Mouse (Mus musculus) gonadal fat pad, adult 2 months (tissue): ENCODE results near the gene 9130023H24Rik. TPM values are rescaled to one million over a fixed set of nuclear protein-coding genes. Genes with fewer than 3 reads are reported as not detected.

Source experiments
- DNase-seq: peaks from one replicate; pipeline ENCODE4 v3.0.0-alpha.2; 2012; ENCODE audit warnings: low read depth
- polyA plus RNA-seq: library from polyadenylated mRNA; depleted of rRNA; stranded (reverse); fragments of >200 nt; gene quantifications from 2 replicates; pipeline ENCODE4 v1.2.3, GENCODE M21; 2012

The 9130023H24Rik gene
- polyA plus RNA-seq, 1 experiment: 4.2 TPM

DNA sequence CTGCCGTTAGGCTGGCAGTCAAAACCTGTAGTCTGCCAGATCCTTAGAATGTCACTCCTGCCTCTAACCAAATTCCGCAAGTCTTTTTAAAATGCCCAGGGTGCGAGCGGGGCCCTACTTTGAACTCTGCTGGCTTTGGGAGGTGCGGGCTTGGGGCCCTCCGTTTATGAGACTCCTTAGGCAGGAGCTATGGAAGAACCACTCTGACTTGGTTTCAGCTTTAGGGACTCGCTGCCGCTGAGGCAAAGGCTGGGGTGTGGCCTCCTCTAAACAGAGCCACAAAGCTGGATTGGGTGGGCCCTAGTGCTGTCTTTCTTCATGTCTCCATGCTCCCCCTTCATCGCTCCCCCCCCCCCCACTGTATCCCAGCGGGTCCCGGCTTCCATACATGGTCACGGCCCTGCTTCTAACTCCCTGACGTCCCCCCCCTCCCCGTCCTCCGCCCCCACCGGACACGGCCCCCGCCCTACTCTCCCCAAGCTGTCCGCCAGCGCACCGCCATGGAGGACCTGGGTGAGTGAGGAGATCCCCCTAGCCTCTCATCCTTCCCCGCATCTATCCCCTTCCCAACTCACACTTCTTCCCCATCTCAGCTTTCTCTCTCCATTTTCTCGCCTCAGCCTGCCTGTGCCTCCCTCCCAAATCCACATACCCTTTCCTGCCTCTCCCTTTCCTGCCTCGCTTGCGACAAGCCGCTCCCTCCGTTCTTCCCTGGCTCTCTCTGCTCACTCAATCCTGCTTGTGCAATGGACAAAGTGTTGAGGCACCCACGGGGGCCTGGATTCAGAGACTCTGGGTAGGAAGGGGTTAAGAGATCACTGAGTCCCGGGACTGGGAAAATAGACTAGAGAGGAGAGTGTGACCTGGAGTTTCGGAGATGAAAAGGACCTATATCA is 8.9 kb upstream of the 9130023H24Rik start, which contains the start of gene Tgfb1i1:
Gene Tgfb1i1, plus strand, starts transcription at position 317 of the 896 bp plus-strand sequence.
- no peak for DNase-seq

DNA sequence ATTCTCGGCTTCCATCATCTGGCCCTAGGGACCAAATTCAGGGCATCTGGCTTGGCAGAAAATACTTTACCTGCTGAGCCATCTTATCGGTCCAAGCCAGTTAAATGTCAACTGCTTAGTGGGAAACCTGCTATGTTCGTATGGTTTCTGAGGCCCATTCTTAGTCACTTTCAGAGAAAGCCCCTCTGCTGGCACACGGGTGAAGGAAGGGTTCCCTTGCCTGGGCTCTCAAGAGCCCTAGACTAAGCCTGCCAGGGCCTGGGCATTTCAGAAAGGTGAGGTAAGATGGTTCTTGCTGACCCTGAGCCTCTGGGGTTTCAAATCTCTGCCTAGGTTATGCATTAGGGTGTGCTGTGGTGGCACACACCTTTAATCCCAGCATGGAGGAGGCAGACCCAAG is 7.7 kb upstream of the 9130023H24Rik start:
- DNase-seq: no peak

DNA sequence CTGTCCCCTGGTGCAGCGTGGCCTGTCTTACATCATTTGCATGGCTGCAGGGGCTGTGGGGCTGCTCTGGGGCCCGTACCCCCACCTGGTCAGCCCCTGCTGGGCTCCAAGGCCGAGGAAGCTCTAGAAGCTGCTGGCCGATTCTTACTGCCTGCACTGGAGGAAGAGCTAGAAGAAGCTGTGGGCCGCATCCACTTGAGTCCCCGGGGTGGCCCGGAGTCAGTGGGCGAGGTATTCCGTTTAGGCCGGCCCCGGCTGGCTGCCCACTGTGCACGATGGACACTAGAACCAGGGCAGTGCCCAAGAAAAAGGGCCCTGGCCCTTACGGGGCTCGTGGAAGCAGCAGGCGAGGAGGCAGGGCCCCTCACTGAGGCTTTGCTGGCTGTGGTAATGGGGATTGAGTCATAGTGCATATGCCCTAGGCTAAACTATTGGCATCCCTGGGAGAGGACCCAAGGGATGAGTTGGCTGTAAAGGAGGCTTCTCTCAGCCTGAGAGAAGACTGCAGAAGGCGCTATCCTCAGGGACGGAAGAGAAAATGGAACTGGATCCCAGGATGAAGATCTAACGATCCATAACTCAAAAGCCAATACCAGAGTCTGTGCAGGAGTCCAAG is 6.7 kb upstream of the 9130023H24Rik start:
- DNase-seq: no peak

DNA sequence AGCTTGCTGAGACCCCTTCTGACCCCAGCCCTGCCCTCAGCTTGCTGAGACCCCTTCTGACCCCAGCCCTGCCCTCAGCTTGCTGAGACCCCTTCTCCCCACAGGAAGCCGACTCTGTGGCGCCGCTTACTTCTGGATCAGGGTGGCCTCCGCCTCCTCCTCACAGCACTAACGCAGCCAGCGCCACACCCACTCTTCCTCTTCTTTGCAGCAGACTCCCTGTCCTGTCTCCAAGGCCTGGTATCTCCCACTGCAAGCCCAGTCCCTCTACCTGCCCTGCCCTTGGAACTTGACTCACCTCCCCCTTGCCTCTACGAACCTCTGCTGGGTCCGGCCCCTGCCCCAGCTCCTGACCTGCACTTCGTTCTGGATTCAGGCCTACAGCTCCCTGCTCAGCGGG is 6.1 kb upstream of the 9130023H24Rik start:
- no peak for DNase-seq

DNA sequence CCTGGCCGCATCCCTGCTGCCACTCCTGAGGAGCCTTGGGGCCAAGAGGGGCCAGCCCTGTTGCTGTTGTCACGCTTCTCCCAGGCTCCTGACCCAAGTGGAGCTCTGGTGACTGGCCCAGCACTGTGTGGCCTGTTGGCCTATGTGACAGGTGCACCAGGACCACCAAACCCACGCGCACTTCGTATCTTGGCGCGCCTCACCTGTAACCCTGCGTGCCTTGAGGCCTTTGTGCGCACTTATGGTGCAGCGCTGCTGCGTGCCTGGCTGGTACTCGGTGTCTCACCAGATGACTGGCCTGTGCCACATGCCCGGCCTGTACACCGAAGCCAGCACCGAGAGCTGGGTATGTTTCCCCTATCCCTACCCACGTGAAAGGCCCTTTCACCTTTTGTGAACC is 4.5 kb upstream of the 9130023H24Rik start:
- no peak for DNase-seq

DNA sequence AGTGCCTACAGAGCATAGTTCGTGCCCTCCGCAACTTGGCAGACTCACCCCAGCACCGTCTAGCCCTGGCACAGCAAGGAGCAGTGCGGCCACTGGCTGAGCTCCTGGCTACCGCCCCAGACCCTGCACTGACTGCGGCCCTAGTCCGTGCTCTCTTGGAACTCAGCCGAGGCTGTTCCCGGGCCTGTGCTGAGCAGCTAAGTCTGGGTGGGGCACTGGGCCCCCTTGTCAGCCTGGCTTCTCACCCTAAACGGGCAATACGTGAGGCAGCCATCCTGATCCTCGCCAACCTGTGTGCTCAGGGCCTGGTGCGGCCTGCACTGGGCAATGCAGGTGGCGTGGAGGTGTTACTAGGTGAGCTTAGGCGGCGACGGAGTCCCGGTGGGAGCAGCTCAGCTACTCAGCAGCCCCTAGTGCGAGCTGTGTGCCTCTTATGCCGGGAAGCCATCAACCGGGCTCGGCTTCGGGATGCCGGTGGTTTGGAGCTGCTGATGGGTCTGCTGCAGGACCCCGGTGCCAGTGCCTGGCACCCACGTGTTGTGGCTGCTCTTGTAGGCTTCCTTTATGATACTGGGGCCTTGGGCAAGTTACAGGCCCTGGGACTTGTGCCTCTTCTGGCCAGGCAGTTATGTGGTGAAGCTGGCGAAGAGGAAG is 2.4 kb upstream of the 9130023H24Rik start:
- no peak for DNase-seq

DNA sequence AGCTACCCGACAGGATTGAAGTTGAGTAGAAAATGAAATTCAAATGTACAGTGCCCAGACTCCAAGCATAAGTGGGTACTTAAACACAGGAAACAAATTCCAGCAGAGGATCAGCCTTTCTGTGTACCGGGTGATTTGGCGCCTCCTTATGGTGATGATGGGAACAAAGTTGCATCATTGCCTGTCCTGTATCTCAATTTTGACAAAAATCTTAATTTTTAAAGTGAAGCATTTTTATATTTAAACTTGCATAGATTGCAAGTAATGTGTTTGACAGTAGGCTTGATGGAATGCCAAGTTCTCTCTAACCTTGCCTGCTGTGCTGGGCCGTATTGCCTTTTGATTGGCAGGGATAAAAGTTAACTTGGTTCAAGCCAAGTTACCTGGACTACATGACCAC is 1.2 kb upstream of the 9130023H24Rik start:
- DNase-seq: no peak

DNA sequence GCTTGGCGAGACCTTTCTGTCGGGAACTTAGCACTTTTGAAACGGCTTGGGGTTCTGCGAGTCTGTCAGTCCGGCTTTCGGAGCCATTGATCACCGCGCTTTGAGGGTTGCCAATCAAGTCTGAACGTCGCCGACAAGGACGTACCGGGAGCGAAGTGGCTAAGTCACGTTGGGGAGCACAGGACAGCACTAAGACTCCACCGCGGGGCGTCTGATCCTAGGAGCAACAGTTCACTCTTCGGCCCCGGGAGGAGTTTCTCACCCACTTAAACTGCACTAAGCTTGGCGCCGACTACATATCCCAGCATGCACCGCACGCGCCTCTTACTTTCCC is 271 bp downstream of the 9130023H24Rik start:
- no peak for DNase-seq

DNA sequence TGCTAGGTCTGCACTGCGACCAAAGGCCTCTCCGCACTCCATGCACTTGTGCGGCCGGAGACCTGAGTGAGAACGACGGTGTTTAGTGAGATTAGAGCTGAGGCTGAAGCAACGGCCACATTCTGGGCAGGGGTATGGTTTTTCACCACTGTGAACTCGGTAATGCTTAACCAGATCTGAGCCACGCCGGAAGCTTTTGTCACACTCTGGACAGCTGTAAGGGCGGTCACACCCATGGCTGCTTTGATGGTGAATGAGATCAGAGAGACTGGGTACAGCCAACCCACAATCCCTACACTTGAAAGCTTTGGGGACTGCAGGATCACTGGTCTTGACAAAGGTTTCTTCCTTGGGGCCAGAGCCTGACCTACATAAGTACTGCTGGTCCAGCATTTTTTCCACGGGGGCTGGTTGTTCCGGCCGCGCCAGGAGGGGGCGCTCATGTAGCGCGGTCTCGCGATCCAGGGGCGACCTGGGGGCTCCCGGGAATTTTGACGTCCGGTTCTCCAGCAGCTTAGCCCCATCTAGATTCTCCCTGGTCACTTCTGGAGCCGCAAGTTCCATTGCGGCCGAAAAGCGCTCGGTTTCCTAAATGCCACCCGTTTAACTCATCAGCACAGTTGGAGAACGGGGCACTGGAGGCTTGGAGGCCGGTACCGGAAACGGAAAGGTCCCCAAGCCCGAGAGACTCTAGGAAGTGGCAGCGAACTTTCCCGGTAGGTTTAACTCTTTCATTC is 807 bp downstream of the 9130023H24Rik start, which contains the start of gene Armc5:
Gene Armc5, plus strand, starts transcription at position 487 of the 737 bp plus-strand sequence.
- DNase-seq: no peak

DNA sequence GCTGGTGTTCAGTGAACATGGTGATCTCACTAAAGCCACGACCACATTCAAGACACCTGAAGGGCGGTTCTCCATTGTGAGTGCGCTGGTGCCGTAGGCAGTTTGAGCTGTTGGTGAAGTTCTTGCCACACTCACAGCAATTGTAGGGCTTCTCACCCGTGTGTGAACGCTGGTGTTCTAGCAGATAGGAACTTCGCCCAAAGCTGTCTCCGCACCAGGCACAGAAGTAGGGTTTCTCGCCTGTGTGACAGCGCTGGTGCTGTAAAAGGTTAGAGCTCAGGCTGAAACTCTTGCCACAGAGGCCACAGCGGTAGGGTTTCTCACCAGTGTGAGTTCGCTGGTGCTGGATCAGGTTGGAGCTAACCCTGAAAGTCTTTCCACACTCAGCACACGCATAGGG is 1.4 kb downstream of the 9130023H24Rik start:
- DNase-seq: no peak

DNA sequence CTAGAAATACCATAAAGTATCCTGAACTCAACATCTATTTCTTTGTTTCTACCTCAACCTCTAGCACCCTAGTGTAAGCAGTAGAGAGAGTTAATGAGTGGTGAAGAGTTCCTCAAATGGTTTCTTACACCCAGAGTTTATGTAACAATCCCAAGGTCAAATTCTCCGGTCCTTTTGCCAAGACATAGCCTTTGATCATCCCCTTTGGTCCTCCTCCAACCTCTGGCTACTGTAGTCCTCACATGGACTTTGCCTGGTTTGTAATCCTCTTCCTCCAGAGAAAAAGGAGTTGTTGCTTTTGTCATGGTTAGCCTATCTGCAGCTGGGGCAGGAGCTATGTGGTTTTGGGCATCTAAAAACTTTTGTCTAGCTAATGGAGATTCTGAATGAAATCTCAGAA is 2.4 kb downstream of the 9130023H24Rik start:
- DNase-seq: no peak

DNA sequence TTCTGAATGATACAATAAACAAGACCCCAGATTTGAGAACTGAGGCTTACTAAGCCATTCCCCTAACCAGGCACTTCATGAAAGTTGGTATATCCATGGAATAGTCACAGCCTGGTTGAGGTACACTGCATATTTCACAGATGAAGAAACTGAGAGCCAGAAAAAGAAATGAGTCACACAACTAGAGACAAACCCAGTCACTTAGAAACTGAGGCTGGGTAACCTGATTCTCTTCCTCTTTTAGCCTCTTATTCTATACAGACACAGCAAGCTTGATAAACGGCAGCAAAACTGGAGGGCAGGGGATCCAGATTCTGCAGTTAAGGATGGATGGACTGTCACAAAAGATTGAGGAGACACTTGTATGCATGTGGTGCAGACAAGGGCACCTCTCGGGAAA is 3.0 kb downstream of the 9130023H24Rik start:
- no peak for DNase-seq

DNA sequence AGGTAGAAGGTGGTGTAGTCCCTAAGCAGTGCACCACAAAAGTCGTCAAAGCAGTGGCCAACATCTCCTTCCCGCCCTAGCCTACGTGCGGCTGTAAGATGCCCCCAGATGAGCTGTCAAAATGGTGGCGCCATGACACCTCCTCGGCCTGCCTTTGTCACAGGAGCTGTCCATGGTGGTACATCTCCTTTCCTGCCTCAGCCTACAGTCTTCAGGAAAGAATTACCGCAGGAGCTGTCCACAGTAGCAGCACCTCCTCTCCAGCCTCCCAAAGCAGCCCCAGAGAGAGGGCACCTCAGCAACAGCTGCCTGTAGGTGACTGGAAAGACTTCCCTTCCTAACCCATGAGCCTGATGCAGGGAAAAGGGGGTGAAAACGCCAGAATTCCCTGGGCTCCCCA is 6.1 kb downstream of the 9130023H24Rik start:
- DNase-seq: no peak

DNA sequence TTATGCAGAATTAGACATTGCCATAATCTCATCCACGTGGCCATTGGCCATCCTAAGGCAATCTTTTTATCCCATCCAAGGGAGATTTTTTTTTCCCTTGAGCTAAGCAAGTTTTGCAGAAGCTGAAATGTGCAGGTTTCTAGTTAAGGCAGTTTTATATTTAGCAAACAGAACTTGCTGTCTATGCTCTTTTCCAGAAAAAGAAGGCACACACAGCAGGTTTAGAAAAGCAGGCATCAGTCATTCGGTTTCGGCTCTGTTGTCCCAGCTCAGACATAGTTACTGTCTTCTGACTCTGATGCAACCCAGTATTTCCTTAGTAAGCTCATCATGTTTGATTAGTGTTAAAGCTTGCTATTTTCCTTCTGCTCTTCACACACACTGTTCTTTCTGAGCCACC is 16.9 kb downstream of the 9130023H24Rik start:
- DNase-seq: no peak

DNA sequence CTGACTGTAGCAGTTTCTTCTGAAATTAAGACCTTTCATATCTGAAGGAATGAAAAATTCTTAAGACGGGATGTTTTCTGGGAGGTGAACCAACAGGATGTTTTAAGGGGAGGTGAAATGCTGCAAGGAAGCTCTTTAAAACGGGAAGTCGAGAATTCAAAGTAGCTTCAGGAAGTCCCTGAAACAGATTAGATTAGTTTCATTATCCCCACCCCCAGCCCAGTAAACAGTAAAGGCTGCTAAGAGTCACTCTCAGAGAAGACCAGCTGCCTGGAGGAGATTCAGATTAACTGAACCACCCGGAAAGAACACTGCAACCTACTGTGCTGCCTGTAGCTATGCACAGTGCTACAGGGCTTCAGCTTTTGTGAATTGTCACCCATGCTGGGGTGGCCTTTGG is 17.9 kb downstream of the 9130023H24Rik start:
- no peak for DNase-seq

DNA sequence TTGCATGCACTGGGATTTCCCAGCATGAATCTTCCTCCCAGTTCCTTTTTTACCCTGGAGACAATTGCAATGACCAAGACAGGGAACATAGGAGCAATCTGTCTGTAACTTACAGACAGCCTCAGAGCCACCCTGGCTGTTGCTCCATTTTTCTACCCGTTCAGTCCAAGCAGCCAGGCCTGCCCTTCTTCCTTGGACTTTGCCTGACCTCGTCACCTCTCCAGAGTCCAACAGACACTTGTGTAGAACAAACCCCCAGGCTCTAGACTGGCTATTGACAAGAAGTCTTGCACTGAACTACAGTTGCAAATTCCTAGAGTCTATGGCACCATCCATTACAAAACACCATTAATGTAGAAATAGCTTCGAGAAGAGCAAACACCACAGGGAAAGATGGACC is 28.0 kb downstream of the 9130023H24Rik start:
- peak; percentile 44 for DNase-seq

DNA sequence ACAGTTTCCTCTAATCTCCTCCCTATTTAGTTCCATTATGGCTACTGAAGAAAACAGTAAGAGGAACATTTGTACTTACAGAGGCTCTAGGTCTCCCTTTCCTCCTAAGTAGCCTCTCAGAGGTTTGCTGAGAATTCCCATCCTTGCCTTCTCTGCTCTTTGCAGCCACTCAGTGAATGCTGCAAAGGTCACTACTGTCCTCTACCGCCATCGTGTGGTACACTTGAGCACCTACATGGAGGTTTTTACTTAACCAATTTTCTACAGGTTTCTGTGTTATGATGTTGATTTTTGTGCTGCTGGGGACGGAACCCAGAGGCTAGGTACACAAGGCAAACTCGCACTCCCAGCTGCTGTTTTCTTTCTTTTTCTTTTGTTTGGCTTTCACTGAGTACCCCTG is 29.6 kb downstream of the 9130023H24Rik start:
- DNase-seq: no peak

DNA sequence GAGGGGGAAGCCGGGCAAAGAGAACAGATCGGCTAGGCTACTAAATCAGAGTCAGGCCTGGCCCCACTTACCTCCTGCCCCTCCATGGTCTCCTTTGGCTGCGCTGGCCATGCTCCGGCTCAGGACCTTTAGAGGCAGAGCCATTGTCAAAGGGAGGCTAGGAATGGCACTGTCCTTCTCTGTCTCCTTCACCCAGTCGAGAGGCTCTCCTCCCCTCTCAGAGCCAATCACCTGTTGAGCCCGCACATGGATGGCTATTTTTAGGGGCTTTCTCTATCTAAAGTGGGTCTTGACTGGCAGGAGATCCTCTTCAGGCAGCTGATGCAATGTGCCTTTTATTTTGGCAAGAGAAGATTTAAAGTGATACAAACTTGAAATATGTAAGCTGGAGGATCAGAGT is 31.7 kb downstream of the 9130023H24Rik start, which contains the start of gene Cox6a2:
Gene Cox6a2, minus strand, starts transcription at position 236 of the 400 bp plus-strand sequence.
- no peak for DNase-seq

DNA sequence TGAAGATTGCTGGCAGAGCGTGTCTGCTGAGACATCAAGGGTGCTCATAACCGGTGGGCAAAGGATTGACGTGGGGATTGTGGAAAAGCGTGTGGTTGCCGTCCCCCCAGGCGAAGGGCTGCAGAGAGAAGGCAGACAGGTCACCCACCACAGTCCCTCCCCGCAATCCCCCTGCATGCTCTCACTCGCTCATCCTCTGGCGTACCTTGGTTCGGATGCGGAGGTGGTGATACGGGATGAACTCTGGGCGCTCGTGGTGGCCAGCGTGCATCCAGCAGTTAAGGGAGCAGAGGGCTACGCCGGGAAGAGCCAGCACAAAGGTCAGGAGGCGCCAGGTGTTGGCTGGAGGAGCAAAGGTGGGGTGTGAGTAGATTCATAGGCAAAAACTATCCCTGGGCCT is 32.1 kb downstream of the 9130023H24Rik start:
- DNase-seq: no peak

DNA sequence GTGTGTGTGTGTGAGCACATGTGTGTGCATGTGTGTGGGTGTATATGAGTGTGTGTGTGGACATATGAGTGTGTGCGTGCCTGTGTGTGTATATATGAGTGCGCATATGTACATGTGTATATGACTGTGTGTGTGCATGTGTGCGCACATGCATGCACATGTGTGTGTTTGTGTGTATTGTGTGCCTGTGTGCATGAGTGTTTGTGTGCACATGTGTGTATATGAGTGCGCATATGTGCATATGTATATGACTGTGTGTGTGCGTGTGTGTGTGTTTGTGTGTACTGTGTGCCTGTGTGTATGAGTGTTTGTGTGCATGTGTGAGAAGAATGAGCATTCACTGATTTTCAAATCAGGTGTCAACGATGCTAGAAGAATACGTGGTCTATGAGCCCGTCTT is 33.7 kb downstream of the 9130023H24Rik start:
- DNase-seq: no peak

DNA sequence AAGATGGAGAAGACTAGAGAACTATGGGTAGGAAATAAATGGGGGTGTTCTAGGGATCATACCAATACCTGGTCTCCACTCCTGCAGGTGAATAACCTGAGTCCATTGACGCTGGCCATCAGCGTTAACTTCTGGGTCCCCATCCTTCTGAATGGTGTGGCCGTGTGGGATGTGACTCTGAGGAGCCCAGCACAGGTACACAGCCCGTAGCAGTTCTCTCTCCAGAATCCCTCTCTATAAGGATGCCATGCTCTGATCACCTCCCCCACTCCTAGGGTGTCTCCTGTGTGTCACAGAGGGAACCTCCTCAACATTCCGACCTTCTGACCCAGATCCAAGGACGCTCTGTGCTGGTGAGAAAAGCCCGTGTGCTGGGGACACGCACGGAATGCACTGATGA is 34.8 kb downstream of the 9130023H24Rik start:
- no peak for DNase-seq

DNA sequence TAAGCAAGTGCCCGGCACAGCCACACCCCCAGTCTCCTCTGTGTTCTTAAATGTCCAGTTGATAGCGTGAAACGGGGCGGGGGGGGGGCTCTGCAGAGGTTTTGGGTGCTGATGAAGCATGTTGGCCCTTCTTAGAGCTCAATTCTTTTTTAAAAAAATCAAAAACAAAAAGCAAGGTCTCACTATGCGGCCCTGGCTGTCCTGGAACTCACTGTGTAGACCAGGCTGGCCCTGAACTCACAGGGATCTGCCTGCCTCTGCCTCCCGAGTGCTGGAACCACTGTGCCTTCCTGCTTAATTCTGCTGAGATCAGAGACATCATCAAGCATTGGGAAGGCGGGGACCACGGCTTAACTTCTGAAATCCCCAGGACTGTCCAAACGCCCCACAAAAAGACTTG is 36.2 kb downstream of the 9130023H24Rik start:
- DNase-seq: no peak
